Mouse (Mus musculus) T-helper 1 cell (primary cell): ENCODE results near the gene Pls1.

Experiments used
- in situ Hi-C: fragments of 300-600 bp; cut with MboI, MseI; formaldehyde crosslinking; loops from one replicate; pipeline ENCODE4 v1.15.1; 2025; ENCODE audit warnings: high pct_unique_total_duplicates

Gene Pls1

DNA sequence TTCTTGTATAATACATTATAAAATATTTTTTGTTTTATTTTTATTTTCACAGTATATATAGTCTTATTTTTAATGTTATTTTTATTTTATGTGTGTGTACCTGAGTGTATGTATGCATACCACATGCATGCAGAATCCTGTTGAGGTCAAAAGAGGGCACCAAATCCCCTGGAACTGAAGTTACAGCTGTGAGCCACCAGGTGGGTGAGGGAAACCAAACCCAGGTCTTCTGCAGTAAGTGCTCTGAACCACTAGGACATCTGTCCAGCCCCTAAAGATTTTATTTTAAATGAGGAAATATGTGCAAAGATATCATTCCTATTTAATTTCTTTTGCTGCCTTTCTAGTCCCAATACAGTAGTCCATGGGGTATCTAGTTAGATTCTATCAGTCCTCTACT, 136.2 kb downstream of the Pls1 start:
- in situ Hi-C loops, result loop anchor here (10.0 kb wide), 1 partner anchor 146 kb away; the partner anchor contains the start of gene Atr

DNA sequence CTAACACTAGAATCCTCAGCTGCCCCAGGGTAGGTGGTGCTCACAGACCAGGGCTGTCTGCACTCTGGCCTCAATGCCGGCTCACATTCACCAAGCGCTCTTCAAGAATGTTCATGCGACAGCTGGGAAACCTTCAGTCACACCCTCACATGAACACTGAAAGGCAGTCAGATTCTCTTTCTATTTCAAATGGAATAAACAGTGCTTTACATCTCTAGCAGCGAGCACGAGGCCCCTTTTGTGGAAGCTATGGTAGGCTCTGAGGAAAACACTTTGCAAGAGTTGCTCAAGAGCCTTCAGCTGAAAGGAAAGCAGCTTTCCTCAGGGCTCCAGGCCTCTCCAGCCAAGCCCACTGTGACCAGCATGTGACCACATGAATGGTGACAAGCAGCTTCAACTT, 139.7 kb downstream of the Pls1 start:
- in situ Hi-C loops, result loop anchor here (10.0 kb wide), 1 partner anchor 149 kb away; the partner anchor contains the start of gene Atr

GRCm38 (mm10) chr9:95704078-95704477, 141.0 kb downstream of the Pls1 start:
- in situ Hi-C loops, result loop anchor here (10.0 kb wide), 1 partner anchor 151 kb away; the partner anchor contains the start of gene Atr
